Mouse (Mus musculus): ENCODE results near the gene Phgr1. TPM values are rescaled to one million over a fixed set of nuclear protein-coding genes. Genes with fewer than 3 reads are reported as not detected.

Phgr1 gene
- polyA plus RNA-seq, 2 experiments = not detected

- peak overlapping the region; percentile 94 for H3K27ac ChIP-seq
- peaks cover 49 to 59% of the 10 kb centered on the region in 2 experiments for H3K4me1 ChIP-seq (replicated peaks; ENCODE audit: control insufficient read depth in 2 of 2, insufficient read depth in 2 of 2, low read length in 1 of 2)
Measured at GRCm38 (mm10) chr2:118805137-118805536, 32.6 kb downstream of the Phgr1 start.

GRCm38 (mm10) chr2:118805756-118806155 lies 33.2 kb downstream of the Phgr1 start:
- WGBS (ENCODE audit: insufficient replicate concordance) = 17% methylated on average over 3 of the region's 3 CpGs
- Histone ChIP-seq H3K4me3 (ENCODE audit: insufficient read depth in 1 of 2, low read depth in 2 of 2, low read length in 2 of 2) (no peak overlapping the region), H3K36me3 (replicated peaks; ENCODE audit: control insufficient read depth, insufficient read depth, low read depth) (no peaks in the 10 kb centered on the region), H3K9ac (replicated peaks) (peak overlapping the region; percentile 51; the same call in 1 of the 2 replicates), H3K27ac (peak overlapping the region; percentile 94), H3K4me2 (ENCODE audit: low read depth) (peak overlapping the region; percentile 35), H3K27me3 (ENCODE audit: control insufficient read depth, insufficient read depth, low read length) (no peaks in the 10 kb centered on the region), H3K4me1 (replicated peaks; ENCODE audit: control insufficient read depth in 2 of 2, insufficient read depth in 2 of 2, low read length in 1 of 2) (peaks cover 49 to 55% of the 10 kb centered on the region in 2 experiments), H3K9me3 (ENCODE audit: control insufficient read depth, low read length) (no peaks in the 10 kb centered on the region)
- DNase-seq (ENCODE audit: low read depth in 3 of 3, low spot score in 3 of 3) (peak in 1 of 3 experiments; percentile 58), ATAC-seq (ENCODE audit: insufficient read depth) (peak; percentile 45)
- TF ChIP-seq EP300 (IDR thresholded peaks at IDR 0.05; ENCODE audit: low read depth) (peak; percentile 54; the same call in 1 of the 2 replicates), CTCF (IDR thresholded peaks at IDR 0.05; ENCODE audit: low read depth) (no peak)

More at GRCm38 (mm10) chr2:118805137-118805536, 32.6 kb downstream of the Phgr1 start:
- H3K9me3 ChIP-seq (ENCODE audit: control insufficient read depth, low read length) = no peaks in the 10 kb centered on the region
- H3K27me3 ChIP-seq (ENCODE audit: control insufficient read depth, insufficient read depth, low read length) = no peaks in the 10 kb centered on the region
- H3K4me2 ChIP-seq (ENCODE audit: low read depth) = peak overlapping the region; percentile 35
- H3K4me3 ChIP-seq (ENCODE audit: insufficient read depth in 1 of 2, low read depth in 2 of 2, low read length in 2 of 2) = no peak overlapping the region
- no peak for DNase-seq (ENCODE audit: low read depth in 3 of 3, low spot score in 3 of 3)
- peak overlapping the region; percentile 18 for H3K9ac ChIP-seq (replicated peaks)
- TF ChIP-seq EP300 (IDR thresholded peaks at IDR 0.05; ENCODE audit: low read depth) (peak; percentile 26; the same call in 1 of the 2 replicates), CTCF (IDR thresholded peaks at IDR 0.05; ENCODE audit: low read depth) (no peak)
- ATAC-seq (ENCODE audit: insufficient read depth) = peak; percentile 21; the same call in 1 of the 2 replicates
- no peaks in the 10 kb centered on the region for H3K36me3 ChIP-seq (replicated peaks; ENCODE audit: control insufficient read depth, insufficient read depth, low read depth)
- 5% methylated on average over 3 of the region's 3 CpGs for WGBS (ENCODE audit: insufficient replicate concordance)

- Histone ChIP-seq H3K4me2 (ENCODE audit: low read depth) (no peak overlapping the region), H3K4me3 (ENCODE audit: insufficient read depth in 1 of 2, low read depth in 2 of 2, low read length in 2 of 2) (no peak overlapping the region), H3K27ac (peak overlapping the region; percentile 94), H3K27me3 (ENCODE audit: control insufficient read depth, insufficient read depth, low read length) (no peaks in the 10 kb centered on the region), H3K9ac (replicated peaks) (no peak overlapping the region), H3K4me1 (replicated peaks; ENCODE audit: control insufficient read depth in 2 of 2, insufficient read depth in 2 of 2, low read length in 1 of 2) (peaks cover 41 to 46% of the 10 kb centered on the region in 2 experiments), H3K36me3 (replicated peaks; ENCODE audit: control insufficient read depth, insufficient read depth, low read depth) (no peaks in the 10 kb centered on the region), H3K9me3 (ENCODE audit: control insufficient read depth, low read length) (no peaks in the 10 kb centered on the region)
- TF ChIP-seq EP300 (IDR thresholded peaks at IDR 0.05; ENCODE audit: low read depth) (no peak), CTCF (IDR thresholded peaks at IDR 0.05; ENCODE audit: low read depth) (no peak)
- WGBS (ENCODE audit: insufficient replicate concordance) = 59% methylated on average over 4 of the region's 4 CpGs
- no peak for ATAC-seq (ENCODE audit: insufficient read depth)
- DNase-seq (ENCODE audit: low read depth in 3 of 3, low spot score in 3 of 3) = no peak
Measured at GRCm38 (mm10) chr2:118806860-118807259, 34.3 kb downstream of the Phgr1 start.

GRCm38 (mm10) chr2:118810861-118811260 lies 38.3 kb downstream of the Phgr1 start:
- H3K27ac ChIP-seq = no peak overlapping the region
- 69% methylated on average over 2 of the region's 2 CpGs for WGBS (ENCODE audit: insufficient replicate concordance)
- peaks cover 2% of the 10 kb centered on the region; the same call in 1 of the 2 replicates for H3K36me3 ChIP-seq (replicated peaks; ENCODE audit: control insufficient read depth, insufficient read depth, low read depth)
- H3K9me3 ChIP-seq (ENCODE audit: control insufficient read depth, low read length) = no peaks in the 10 kb centered on the region
- peaks cover 20 to 25% of the 10 kb centered on the region in 2 experiments for H3K4me1 ChIP-seq (replicated peaks; ENCODE audit: control insufficient read depth in 2 of 2, insufficient read depth in 2 of 2, low read length in 1 of 2)
- TF ChIP-seq EP300 (IDR thresholded peaks at IDR 0.05; ENCODE audit: low read depth) = no peak
- no peak for TF ChIP-seq CTCF (IDR thresholded peaks at IDR 0.05; ENCODE audit: low read depth)
- H3K4me3 ChIP-seq (ENCODE audit: insufficient read depth in 1 of 2, low read depth in 2 of 2, low read length in 2 of 2) = no peak overlapping the region
- no peaks in the 10 kb centered on the region for H3K27me3 ChIP-seq (ENCODE audit: control insufficient read depth, insufficient read depth, low read length)
- no peak overlapping the region for H3K4me2 ChIP-seq (ENCODE audit: low read depth)
- DNase-seq (ENCODE audit: low read depth in 3 of 3, low spot score in 3 of 3) (no peak), ATAC-seq (ENCODE audit: insufficient read depth) (no peak)
- no peak overlapping the region for H3K9ac ChIP-seq (replicated peaks)

- Histone ChIP-seq H3K36me3 (replicated peaks; ENCODE audit: control insufficient read depth, insufficient read depth, low read depth) (peaks cover 11% of the 10 kb centered on the region), H3K4me2 (ENCODE audit: low read depth) (no peak overlapping the region), H3K4me3 (ENCODE audit: insufficient read depth in 1 of 2, low read depth in 2 of 2, low read length in 2 of 2) (no peak overlapping the region), H3K9me3 (ENCODE audit: control insufficient read depth, low read length) (no peaks in the 10 kb centered on the region), H3K27me3 (ENCODE audit: control insufficient read depth, insufficient read depth, low read length) (no peaks in the 10 kb centered on the region), H3K27ac (no peak overlapping the region), H3K4me1 (replicated peaks; ENCODE audit: control insufficient read depth in 2 of 2, insufficient read depth in 2 of 2, low read length in 1 of 2) (peaks cover 8 to 15% of the 10 kb centered on the region in 2 experiments), H3K9ac (replicated peaks) (no peak overlapping the region)
- DNase-seq (ENCODE audit: low read depth in 3 of 3, low spot score in 3 of 3) (no peak), ATAC-seq (ENCODE audit: insufficient read depth) (no peak)
- TF ChIP-seq CTCF (IDR thresholded peaks at IDR 0.05; ENCODE audit: low read depth) (no peak), EP300 (IDR thresholded peaks at IDR 0.05; ENCODE audit: low read depth) (no peak)
- WGBS (ENCODE audit: insufficient replicate concordance) = 22% methylated on average over 1 of the region's 1 CpGs
Measured at GRCm38 (mm10) chr2:118812724-118813123, 40.2 kb downstream of the Phgr1 start.
